Mouse (Mus musculus) kidney, embryonic 14.5 days (tissue): Measurements from ENCODE around the gene Fxyd2. TPM values are rescaled to one million over a fixed set of nuclear protein-coding genes. Genes with fewer than 3 reads are reported as not detected.

Source experiments
- ATAC-seq: fragments of 200-750 bp; cut with Nextera tagmentation; 2 replicates; pipeline ENCODE4 v1.8.0; 2017; ENCODE audit warnings: moderate number of reproducible peaks, mild to moderate bottlenecking, moderate TSS enrichment, moderate library complexity; ENCODE audit not compliant: low FRiP score, low TSS enrichment
- H3K27ac ChIP-seq: fragments of 300-500 bp; sonication (generic); 2 replicates; pipeline ENCODE4 v1.5.1; 2014; ENCODE audit warnings: low read depth, mild to moderate bottlenecking, low read length, moderate library complexity, mixed read lengths
- H3K27me3 ChIP-seq: fragments of 300-500 bp; sonication (generic); 2 replicates; pipeline ENCODE4 v1.6.1; 2014; ENCODE audit warnings: mild to moderate bottlenecking, low read length; ENCODE audit not compliant: control insufficient read depth, insufficient read depth
- H3K36me3 ChIP-seq: fragments of 300-500 bp; sonication (generic); 2 replicates; pipeline ENCODE4 v1.6.1; 2014; ENCODE audit warnings: low read length, mixed read lengths; ENCODE audit not compliant: control insufficient read depth, insufficient read depth
- H3K4me1 ChIP-seq: fragments of 300-500 bp; sonication (generic); 2 replicates; pipeline ENCODE4 v1.6.1; 2014; ENCODE audit warnings: low read length, mixed read lengths; ENCODE audit not compliant: control insufficient read depth, insufficient read depth
- H3K4me2 ChIP-seq: fragments of 300-500 bp; sonication (generic); replicated peaks from 2 replicates; pipeline ENCODE4 v1.6.1; 2014; ENCODE audit warnings: low read depth, mild to moderate bottlenecking, low read length
- H3K4me3 ChIP-seq: fragments of 300-500 bp; sonication (generic); 2 replicates; pipeline ENCODE4 v1.5.1; 2014; ENCODE audit warnings: mild to moderate bottlenecking, low read length
- H3K9ac ChIP-seq: fragments of 300-500 bp; sonication (generic); 2 replicates; pipeline ENCODE4 v1.6.1; 2014; ENCODE audit warnings: low read depth, mild to moderate bottlenecking, low read length, moderate library complexity
- H3K9me3 ChIP-seq: fragments of 300-500 bp; sonication (generic); 2 replicates; pipeline ENCODE4 v1.6.1; 2016; ENCODE audit warnings: low read length; ENCODE audit not compliant: control insufficient read depth
- WGBS: fragments of 180-500 bp; shearing (Covaris S2); extraction: QIAGEN DNeasy Blood & Tissue Kit; methylation state at CpG from one replicate; pipeline ENCODE4 v1.1.7; 2014; 5-methylcytosine and 5-hydroxymethylcytosine counted together
- polyA plus RNA-seq: library from polyadenylated mRNA; unstranded; fragments of >200 nt; fragmentation: Nextera tagmentation; extraction: Ambion mirVana; gene quantifications from 2 replicates; pipeline ENCODE4 v1.2.1, GENCODE M21; 2014

The Fxyd2 gene
- polyA plus RNA-seq, 1 experiment from 2014 or later = 153 TPM

DNA sequence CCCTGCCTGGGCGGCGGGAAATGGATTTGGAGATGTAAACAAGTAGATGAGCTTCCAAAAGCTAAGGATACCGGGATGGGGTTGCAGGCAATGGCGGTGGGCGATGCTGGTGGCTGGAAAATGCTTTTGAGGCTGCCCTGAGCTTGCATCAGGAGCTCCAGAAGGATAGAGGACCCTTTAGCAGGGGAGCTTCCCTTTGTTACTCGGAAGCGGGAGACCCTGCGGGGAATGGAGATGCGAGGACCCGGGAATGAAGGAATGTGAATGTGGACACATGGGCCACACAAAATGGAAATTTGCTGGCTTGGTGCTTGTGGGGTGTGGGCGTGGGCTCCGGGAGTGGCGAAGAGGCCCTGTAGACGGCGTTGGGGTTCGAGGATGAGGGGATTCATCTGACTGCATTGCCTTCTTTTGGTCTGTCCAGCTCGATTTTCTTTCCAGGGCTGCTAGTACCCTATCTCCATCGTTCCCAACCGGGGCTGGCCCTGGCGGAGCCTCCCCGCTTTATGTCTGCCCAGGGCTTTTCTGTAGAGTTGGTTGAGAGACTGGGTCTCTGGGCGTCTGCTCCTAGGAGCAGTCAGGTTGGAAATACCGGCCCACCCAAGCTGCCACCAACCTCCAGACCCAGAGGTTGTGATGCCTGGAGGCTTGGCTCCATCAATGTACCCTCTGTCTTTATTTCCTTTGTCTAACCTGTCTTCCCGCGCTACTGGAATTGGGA, 28.7 kb upstream of the Fxyd2 start:
- Histone ChIP-seq H3K36me3 (no peaks in the 10 kb centered on the region), H3K27me3 (no peaks in the 10 kb centered on the region), H3K9me3 (no peaks in the 10 kb centered on the region), H3K4me3 (peak overlapping the region; percentile 71), H3K4me1 (peaks cover 24% of the 10 kb centered on the region), H3K9ac (peak overlapping the region; percentile 79), H3K27ac (peak overlapping the region; percentile 77), H3K4me2 (peak overlapping the region; percentile 84)
- 2% methylated on average over 25 of the region's 25 CpGs for WGBS
- no peak for ATAC-seq

DNA sequence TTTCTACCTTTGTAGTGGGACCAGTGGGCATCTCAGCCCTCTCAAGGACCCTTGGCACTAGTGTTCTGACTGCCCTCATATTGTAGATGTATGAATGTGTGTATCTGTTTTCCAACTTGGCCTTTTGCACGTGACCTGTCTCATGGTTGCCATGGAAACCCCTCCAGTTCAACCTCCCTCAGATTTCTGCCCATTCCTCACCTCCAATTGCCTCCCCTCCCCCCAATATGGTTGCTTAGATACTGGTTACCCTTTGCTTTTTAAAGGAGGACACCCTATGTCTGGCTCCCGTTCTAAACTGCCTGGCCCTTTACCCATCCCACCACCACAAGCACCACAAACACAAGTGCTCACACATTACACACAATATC, 28.1 kb upstream of the Fxyd2 start:
- Histone ChIP-seq H3K4me1 (peaks cover 24% of the 10 kb centered on the region), H3K4me2 (peak overlapping the region; percentile 84), H3K27ac (peak overlapping the region; percentile 77; the same call in 1 of the 2 replicates), H3K36me3 (no peaks in the 10 kb centered on the region), H3K9ac (peak overlapping the region; percentile 79; the same call in 1 of the 2 replicates), H3K27me3 (no peaks in the 10 kb centered on the region), H3K9me3 (no peaks in the 10 kb centered on the region), H3K4me3 (peak overlapping the region; percentile 71)
- WGBS = 32% methylated on average over 2 of the region's 2 CpGs
- ATAC-seq = no peak

DNA sequence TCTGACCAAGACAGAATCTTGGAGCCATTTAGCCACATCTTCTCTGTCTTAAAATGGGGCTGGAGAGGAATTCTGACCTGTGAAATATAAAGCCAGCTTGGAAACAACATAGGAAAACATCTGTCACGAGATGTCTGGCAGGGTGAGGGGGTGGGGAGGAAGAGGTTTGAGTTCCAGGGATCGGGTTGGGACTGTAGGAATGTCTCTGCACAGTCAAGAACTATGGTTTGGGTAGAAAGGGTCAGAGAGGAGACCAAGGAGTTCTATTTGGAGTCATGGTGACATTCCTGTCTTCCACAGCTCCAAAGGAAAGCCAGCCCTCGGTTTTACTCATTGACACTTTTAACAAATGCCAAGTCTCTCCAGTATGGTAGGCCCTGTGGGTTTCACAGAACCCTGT, 25.6 kb upstream of the Fxyd2 start:
- Histone ChIP-seq H3K4me2 (no peak overlapping the region), H3K9me3 (no peaks in the 10 kb centered on the region), H3K4me3 (no peak overlapping the region), H3K4me1 (peaks cover 34% of the 10 kb centered on the region), H3K27ac (no peak overlapping the region), H3K9ac (no peak overlapping the region), H3K27me3 (no peaks in the 10 kb centered on the region), H3K36me3 (peaks cover 5% of the 10 kb centered on the region; the same call in 1 of the 2 replicates)
- WGBS = 47% methylated on average over 3 of the region's 3 CpGs
- no peak for ATAC-seq

DNA sequence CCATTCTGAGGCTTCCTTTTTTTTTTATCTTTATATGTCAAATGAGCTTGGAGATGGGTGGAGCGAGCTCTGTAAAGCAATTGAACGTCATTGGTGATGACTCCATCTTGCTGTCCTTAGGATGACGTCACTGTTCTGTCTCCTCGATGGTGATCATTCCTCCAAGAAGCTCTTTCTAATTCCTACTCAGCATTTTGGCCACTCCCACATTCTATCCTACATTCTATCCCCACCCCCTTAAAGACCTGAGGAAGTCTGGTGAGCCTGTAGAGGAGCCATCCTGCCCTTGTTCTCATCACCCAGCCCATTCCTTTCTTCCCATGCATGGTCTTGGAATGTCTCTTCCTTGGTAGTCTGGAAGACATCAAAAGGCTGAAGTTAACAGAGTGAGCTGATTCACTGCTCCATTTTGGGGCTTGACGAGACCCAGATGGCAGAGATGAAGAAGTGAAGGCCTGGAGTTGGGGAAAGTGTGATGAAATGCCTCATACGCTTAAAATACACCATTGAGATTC, 24.4 kb upstream of the Fxyd2 start:
- no peak for ATAC-seq
- H3K27ac ChIP-seq = no peak overlapping the region
- no peak overlapping the region for H3K4me3 ChIP-seq
- 91% methylated on average over 6 of the region's 6 CpGs for WGBS
- H3K36me3 ChIP-seq = peaks cover 5% of the 10 kb centered on the region; the same call in 1 of the 2 replicates
- H3K4me1 ChIP-seq = peaks cover 39% of the 10 kb centered on the region
- no peak overlapping the region for H3K4me2 ChIP-seq
- no peaks in the 10 kb centered on the region for H3K27me3 ChIP-seq
- H3K9me3 ChIP-seq = no peaks in the 10 kb centered on the region
- H3K9ac ChIP-seq = no peak overlapping the region

DNA sequence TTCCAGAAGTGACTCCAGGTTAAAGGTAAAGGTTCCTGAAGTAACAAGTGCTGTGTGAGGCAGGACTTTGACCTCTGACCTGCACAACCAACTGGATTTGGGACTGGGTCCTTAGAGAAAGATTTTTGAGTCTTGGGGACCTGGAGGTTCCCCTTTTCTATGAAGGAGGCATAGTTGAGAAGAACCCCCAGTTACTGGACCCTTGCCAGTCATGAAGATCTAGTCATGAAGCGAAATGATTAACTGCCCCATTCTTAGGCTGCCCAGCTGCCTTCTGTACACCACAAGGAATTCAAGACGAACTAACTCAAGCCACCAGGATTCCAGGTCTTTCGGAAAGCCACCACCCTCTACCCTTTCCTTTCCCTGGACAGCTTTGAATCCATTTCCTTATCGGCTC, 23.0 kb upstream of the Fxyd2 start:
- 70% methylated on average over 4 of the region's 4 CpGs for WGBS
- H3K27me3 ChIP-seq = no peaks in the 10 kb centered on the region
- no peak overlapping the region for H3K4me2 ChIP-seq
- H3K4me1 ChIP-seq = peaks cover 46% of the 10 kb centered on the region
- no peaks in the 10 kb centered on the region for H3K9me3 ChIP-seq
- H3K36me3 ChIP-seq = peaks cover 5% of the 10 kb centered on the region; the same call in 1 of the 2 replicates
- H3K27ac ChIP-seq = no peak overlapping the region
- no peak overlapping the region for H3K9ac ChIP-seq
- H3K4me3 ChIP-seq = no peak overlapping the region
- ATAC-seq = no peak

DNA sequence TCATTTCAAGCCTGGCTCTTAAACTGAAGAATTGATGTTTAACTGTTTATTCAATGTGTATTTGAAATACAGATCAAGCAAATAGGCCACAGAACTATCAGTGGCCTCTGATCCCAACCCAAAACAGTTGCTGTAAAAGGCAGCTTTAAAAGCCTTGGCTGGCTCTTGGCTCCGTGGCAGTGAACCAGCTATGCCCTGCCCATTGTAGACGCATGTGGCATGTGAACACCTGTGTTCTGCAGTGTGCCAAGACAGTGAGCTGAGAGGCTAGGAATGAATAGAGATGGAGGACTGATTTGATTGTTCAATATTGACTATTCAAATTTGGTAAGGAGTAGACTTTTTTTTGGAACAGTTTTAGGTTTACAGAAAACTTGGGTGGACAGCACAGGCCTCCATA, 22.6 kb upstream of the Fxyd2 start:
- no peak for ATAC-seq
- Histone ChIP-seq H3K27ac (no peak overlapping the region), H3K4me1 (peaks cover 44% of the 10 kb centered on the region), H3K36me3 (peaks cover 5% of the 10 kb centered on the region; the same call in 1 of the 2 replicates), H3K4me3 (no peak overlapping the region), H3K9ac (no peak overlapping the region), H3K9me3 (no peaks in the 10 kb centered on the region), H3K4me2 (no peak overlapping the region), H3K27me3 (no peaks in the 10 kb centered on the region)
- WGBS = 85% methylated on average over 2 of the region's 2 CpGs

DNA sequence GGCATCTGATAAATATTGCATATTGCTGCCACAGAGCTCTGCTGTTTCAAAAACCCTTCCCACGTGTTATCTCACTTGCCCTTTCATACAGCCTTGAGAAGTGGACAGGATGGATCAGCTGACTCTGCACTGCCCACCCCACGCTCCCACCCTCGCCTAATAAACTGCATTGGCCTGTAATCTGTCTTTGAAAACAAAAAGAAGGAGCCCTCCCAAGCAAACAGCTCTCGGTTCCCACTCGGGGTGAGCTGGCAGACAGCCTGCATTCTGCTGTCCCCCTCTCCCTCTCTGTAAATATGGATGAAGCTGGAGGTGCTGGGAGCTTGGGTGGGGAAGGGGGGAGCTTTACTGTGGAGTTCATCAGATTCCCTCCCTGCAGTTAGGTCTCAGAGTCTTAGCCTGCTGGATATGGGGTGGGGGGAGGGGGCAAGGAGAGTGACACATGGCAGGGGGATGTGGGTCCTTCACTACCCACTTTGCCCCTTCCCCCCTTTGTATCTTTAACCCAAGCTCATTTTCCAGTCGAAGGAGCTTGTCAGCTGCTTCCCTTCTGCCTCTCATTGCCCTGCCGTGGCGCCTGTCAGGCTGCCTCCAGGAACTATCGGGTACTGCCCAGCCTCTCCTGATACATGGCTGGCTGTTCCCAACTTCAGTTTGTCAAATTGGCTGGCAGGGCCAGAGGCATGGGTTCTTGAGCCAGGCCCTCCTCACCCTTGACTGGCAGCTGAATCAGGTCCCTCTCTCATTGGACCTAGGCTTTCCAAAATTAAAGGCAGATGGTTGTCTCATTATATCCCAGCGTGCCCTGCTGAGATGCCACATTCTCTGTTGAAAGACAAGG, 18.8 kb upstream of the Fxyd2 start:
- Histone ChIP-seq H3K27ac (peak overlapping the region; percentile 30; the same call in 1 of the 2 replicates), H3K4me2 (no peak overlapping the region)

DNA sequence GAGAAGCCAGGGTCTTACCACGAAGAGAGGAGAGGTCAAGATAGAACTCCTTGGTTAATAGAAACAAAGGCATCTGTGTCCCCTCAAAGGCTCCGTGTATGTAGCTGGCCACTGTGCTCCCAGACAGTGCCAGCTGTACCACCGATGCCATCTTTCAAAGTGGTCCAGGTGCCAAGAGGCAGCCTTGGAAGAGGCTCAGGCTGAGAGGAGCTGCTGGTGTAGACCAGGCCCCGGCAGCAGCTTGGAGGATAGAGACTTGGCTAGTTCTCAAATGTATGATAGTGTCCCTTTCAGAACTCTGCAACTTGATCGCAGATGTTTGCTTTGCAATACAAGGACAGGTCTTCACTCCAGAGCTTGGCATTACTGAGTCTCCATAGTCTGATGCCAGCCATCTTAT, 17.1 kb upstream of the Fxyd2 start:
- 76% methylated on average over 5 of the region's 5 CpGs for WGBS
- Histone ChIP-seq H3K36me3 (no peaks in the 10 kb centered on the region; the same call in 1 of the 2 replicates), H3K27ac (no peak overlapping the region), H3K9ac (no peak overlapping the region), H3K4me3 (no peak overlapping the region), H3K9me3 (no peaks in the 10 kb centered on the region), H3K27me3 (no peaks in the 10 kb centered on the region), H3K4me1 (peaks cover 30% of the 10 kb centered on the region), H3K4me2 (no peak overlapping the region)
- no peak for ATAC-seq

More for the DNA sequence above, 18.8 kb upstream of the Fxyd2 start:
- Histone ChIP-seq H3K4me3 (no peak overlapping the region), H3K9me3 (no peaks in the 10 kb centered on the region), H3K9ac (no peak overlapping the region), H3K4me1 (peaks cover 33% of the 10 kb centered on the region), H3K36me3 (peaks cover 5% of the 10 kb centered on the region; the same call in 1 of the 2 replicates), H3K27me3 (no peaks in the 10 kb centered on the region)
- peak; percentile 38; the same call in 1 of the 2 replicates for ATAC-seq
- 31% methylated on average over 10 of the region's 10 CpGs for WGBS
